Mouse (Mus musculus): ENCODE results near the gene Rfc4. TPM values are rescaled to one million over a fixed set of nuclear protein-coding genes. Genes with fewer than 3 reads are reported as not detected.
"Not testable (repeated sequence)": the region's sequence is repeated elsewhere in the genome, so short reads cannot be mapped to it uniquely, and the experiment has no call there.

Gene Rfc4
- polyA plus RNA-seq, 2 experiments, result 17.1 to 178 TPM

GRCm38 (mm10) chr16:23095581-23095980 is 32.0 kb downstream of the Rfc4 start:
- not testable (repeated sequence) for H3K27ac ChIP-seq; H3K9me3 ChIP-seq (ENCODE audit: control insufficient read depth, low read length); H3K4me3 ChIP-seq (ENCODE audit: insufficient read depth in 1 of 2, low read depth in 2 of 2, low read length in 2 of 2); H3K36me3 ChIP-seq (replicated peaks; ENCODE audit: control insufficient read depth, insufficient read depth, low read depth); H3K4me1 ChIP-seq (replicated peaks; ENCODE audit: control insufficient read depth in 2 of 2, insufficient read depth in 2 of 2, low read length in 1 of 2); DNase-seq (ENCODE audit: low read depth in 3 of 3, low spot score in 3 of 3); H3K4me2 ChIP-seq (ENCODE audit: low read depth); H3K9ac ChIP-seq (replicated peaks); ATAC-seq (ENCODE audit: insufficient read depth); H3K27me3 ChIP-seq (ENCODE audit: control insufficient read depth, insufficient read depth, low read length)
- 75% methylated on average over 5 of the region's 5 CpGs for WGBS (ENCODE audit: insufficient replicate concordance)

DNA sequence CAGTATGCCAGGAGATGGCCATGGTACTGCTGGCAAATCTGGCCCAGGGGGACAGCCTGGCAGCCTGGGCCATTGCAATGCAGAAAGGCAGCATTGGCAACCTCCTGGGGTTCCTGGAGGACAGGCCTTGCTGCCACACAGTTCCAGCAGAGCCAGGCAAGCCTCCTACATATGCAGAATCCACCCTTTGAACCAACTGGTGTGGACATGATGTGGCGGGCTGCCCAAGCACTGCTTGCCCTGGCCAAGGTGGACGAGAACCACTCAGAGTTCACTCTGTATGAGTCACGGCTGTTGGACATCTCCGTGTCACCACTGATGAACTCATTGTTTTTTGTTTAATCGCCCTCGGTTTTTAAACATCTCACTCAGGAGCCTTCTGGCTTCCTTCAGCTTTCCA is 33.4 kb downstream of the Rfc4 start:
- WGBS (ENCODE audit: insufficient replicate concordance), result 69% methylated on average over 6 of the region's 6 CpGs
- no peak for TF ChIP-seq EP300 (IDR thresholded peaks at IDR 0.05; ENCODE audit: low read depth)
- TF ChIP-seq CTCF (IDR thresholded peaks at IDR 0.05; ENCODE audit: low read depth), result no peak

GRCm38 (mm10) chr16:23093321-23093953 is 34.1 kb downstream of the Rfc4 start:
- ATAC-seq (ENCODE audit: insufficient read depth) (no peak), DNase-seq (ENCODE audit: low read depth in 3 of 3, low spot score in 3 of 3) (no peak)

More for the DNA sequence above, 33.4 kb downstream of the Rfc4 start:
- H3K27me3 ChIP-seq (ENCODE audit: control insufficient read depth, insufficient read depth, low read length), result no peaks in the 10 kb centered on the region
- no peaks in the 10 kb centered on the region for H3K36me3 ChIP-seq (replicated peaks; ENCODE audit: control insufficient read depth, insufficient read depth, low read depth)
- H3K4me3 ChIP-seq (ENCODE audit: insufficient read depth in 1 of 2, low read depth in 2 of 2, low read length in 2 of 2), result no peak overlapping the region
- H3K27ac ChIP-seq, result no peak overlapping the region
- H3K4me1 ChIP-seq (replicated peaks; ENCODE audit: control insufficient read depth in 2 of 2, insufficient read depth in 2 of 2, low read length in 1 of 2), result no peaks in the 10 kb centered on the region
- ATAC-seq (ENCODE audit: insufficient read depth) (no peak), DNase-seq (ENCODE audit: low read depth in 3 of 3, low spot score in 3 of 3) (no peak)
- no peak overlapping the region for H3K9ac ChIP-seq (replicated peaks)
- no peak overlapping the region for H3K4me2 ChIP-seq (ENCODE audit: low read depth)
- H3K9me3 ChIP-seq (ENCODE audit: control insufficient read depth, low read length), result no peaks in the 10 kb centered on the region

DNA sequence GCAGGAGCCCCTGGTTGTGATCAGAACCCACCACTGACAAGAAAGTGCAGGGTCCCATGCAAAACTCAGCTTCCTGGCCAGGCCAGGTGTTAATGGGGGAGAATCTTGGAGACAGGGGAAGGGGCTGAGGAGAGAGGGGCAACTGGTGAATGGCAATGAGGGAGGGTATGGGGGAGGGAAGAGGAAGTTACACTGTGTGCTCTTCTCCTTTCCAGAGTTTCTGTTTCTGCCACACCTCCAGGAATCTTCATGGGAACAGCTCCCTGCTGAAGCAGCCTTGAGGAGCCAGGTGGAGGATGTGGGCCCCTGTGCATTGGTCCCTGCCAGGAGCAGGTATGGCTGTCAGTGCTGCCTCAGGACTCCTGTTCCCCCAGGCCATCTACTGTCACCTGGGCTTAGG is 36.2 kb downstream of the Rfc4 start:
- DNase-seq (ENCODE audit: low read depth in 3 of 3, low spot score in 3 of 3); H3K4me1 ChIP-seq (replicated peaks; ENCODE audit: control insufficient read depth in 2 of 2, insufficient read depth in 2 of 2, low read length in 1 of 2); H3K9ac ChIP-seq (replicated peaks); H3K4me3 ChIP-seq (ENCODE audit: insufficient read depth in 1 of 2, low read depth in 2 of 2, low read length in 2 of 2); H3K27ac ChIP-seq; H3K9me3 ChIP-seq (ENCODE audit: control insufficient read depth, low read length); H3K27me3 ChIP-seq (ENCODE audit: control insufficient read depth, insufficient read depth, low read length); H3K36me3 ChIP-seq (replicated peaks; ENCODE audit: control insufficient read depth, insufficient read depth, low read depth); H3K4me2 ChIP-seq (ENCODE audit: low read depth); ATAC-seq (ENCODE audit: insufficient read depth): not testable (repeated sequence)

More at GRCm38 (mm10) chr16:23093321-23093953, 34.1 kb downstream of the Rfc4 start:
- Histone ChIP-seq H3K9me3 (ENCODE audit: control insufficient read depth, low read length) (no peaks in the 10 kb centered on the region), H3K4me3 (ENCODE audit: insufficient read depth in 1 of 2, low read depth in 2 of 2, low read length in 2 of 2) (no peak overlapping the region), H3K4me1 (replicated peaks; ENCODE audit: control insufficient read depth in 2 of 2, insufficient read depth in 2 of 2, low read length in 1 of 2) (no peaks in the 10 kb centered on the region), H3K36me3 (replicated peaks; ENCODE audit: control insufficient read depth, insufficient read depth, low read depth) (no peaks in the 10 kb centered on the region), H3K27ac (no peak overlapping the region), H3K9ac (replicated peaks) (no peak overlapping the region), H3K27me3 (ENCODE audit: control insufficient read depth, insufficient read depth, low read length) (no peaks in the 10 kb centered on the region), H3K4me2 (ENCODE audit: low read depth) (no peak overlapping the region)
- WGBS (ENCODE audit: insufficient replicate concordance), result 67% methylated on average over 13 of the region's 13 CpGs
- TF ChIP-seq CTCF (IDR thresholded peaks at IDR 0.05; ENCODE audit: low read depth), result no peak
- no peak for TF ChIP-seq EP300 (IDR thresholded peaks at IDR 0.05; ENCODE audit: low read depth)

DNA sequence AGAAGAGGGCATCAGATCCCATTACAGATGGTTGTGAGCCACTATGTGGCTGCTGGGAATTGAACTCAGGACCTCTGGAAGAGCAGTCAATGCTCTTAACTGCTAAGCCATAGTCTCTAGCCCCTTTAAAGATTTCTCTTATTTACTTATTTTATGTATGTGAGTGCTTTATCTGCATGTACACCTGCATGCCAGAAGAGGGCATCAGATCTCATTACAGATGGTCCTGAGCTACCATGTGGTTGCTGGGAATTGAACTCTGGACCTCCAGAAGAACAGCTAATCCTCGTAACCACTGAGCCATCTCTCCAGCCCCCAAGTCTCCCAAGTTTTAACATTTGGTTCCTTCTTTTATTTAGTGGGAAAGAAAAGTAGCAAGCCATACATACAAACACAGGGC is 39.0 kb downstream of the Rfc4 start:
- 68% methylated on average over 1 of the region's 1 CpGs for WGBS (ENCODE audit: insufficient replicate concordance)
- not testable (repeated sequence) for H3K4me2 ChIP-seq (ENCODE audit: low read depth); H3K9me3 ChIP-seq (ENCODE audit: control insufficient read depth, low read length); H3K9ac ChIP-seq (replicated peaks); H3K4me3 ChIP-seq (ENCODE audit: insufficient read depth in 1 of 2, low read depth in 2 of 2, low read length in 2 of 2); H3K27me3 ChIP-seq (ENCODE audit: control insufficient read depth, insufficient read depth, low read length); ATAC-seq (ENCODE audit: insufficient read depth); H3K4me1 ChIP-seq (replicated peaks; ENCODE audit: control insufficient read depth in 2 of 2, insufficient read depth in 2 of 2, low read length in 1 of 2); H3K36me3 ChIP-seq (replicated peaks; ENCODE audit: control insufficient read depth, insufficient read depth, low read depth); H3K27ac ChIP-seq; DNase-seq (ENCODE audit: low read depth in 3 of 3, low spot score in 3 of 3)
